Mouse (Mus musculus) cerebellum, adult 2 months (tissue): Measurements from ENCODE around the gene Ccdc93.

Experiments used
- CTCF ChIP-seq: fragments of 200-500 bp; IDR thresholded peaks from 2 replicates; pipeline ENCODE4 v1.5.1; 2011; ENCODE audit warnings: low read depth, mild to moderate bottlenecking, control low read depth, low read length, moderate library complexity, borderline replicate concordance; ENCODE audit not compliant: insufficient read depth
- POLR2A ChIP-seq: fragments of 200-500 bp; IDR thresholded peaks from 2 replicates; pipeline ENCODE4 v1.6.1; 2011; ENCODE audit warnings: low read length, control low read depth, borderline replicate concordance; ENCODE audit not compliant: insufficient read depth

- TF ChIP-seq CTCF, result no peak
- TF ChIP-seq POLR2A, result no peak
These were observed 97.5 kb downstream of the Ccdc93 start, which contains the start of gene Htr5b for GRCm38 (mm10) chr1:121528399-121528720.
